Mouse (Mus musculus): Measurements from ENCODE around the gene Uba7. TPM values are rescaled to one million over a fixed set of nuclear protein-coding genes. Genes with fewer than 3 reads are reported as not detected.
A peak's percentile ranks its signal among the peaks of the same experiment; 100 is the strongest.

Uba7 gene
- total and polyA plus RNA-seq, 3 experiments = 21.3 to 27.8 (median 26.0) TPM

DNA sequence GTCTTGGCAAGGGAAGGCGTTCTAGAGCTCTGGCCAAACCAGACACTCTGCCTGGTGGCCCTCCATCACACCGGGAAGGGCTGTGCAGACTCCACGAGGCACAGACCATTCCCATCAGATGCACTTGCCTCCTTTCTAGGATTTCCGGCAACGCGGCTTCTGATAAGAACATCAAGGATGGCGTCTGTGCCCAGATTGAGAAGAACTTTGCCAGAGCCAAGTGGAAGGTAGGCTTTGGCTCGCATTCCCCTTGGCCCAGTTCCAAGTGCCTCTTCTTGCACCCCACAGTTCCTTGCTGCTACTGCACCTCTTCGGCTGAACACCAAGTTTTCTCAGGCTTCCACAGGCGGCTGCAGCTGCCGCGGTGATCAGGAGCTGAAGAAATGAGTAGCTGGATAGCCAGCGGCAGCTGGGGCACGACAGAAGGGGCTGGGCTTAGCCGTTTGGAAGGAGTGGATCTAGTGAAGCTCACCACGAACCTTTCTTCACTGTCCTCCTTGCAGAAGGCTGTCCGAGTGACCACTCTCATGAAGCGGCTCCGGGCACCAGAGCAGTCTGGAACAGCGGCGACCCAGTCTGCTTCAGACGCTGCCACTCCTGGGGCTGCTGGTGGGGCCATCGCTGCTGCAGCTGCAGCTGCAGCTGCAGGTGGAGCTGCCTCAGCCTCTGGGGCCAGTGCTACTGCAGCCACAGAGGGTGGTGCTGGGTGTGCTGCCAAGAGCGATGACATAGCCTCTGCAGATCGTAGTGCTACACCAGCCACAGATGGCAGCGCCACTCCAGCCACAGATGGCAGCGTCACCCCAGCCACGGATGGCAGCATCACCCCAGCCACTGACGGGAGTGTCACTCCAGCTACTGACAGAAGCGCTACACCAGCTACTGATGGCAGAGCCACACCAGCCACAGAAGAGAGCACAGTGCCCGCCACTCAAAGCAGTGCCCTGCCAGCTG is 27.8 kb upstream of the Uba7 start:
- no peak for DNase-seq (ENCODE audit: extremely low read depth)
- in situ Hi-C loops (cut with MboI; ENCODE audit: low pct_ligation_motif_present, low pct_unique_long_range_greater_than_20kb, low sequenced_read_pairs) = no loop called here
- no peak for TF ChIP-seq RAD21 (IDR thresholded peaks at IDR 0.05; ENCODE audit: low read depth, low read length)
- TF ChIP-seq UBTF (IDR thresholded peaks at IDR 0.05; ENCODE audit: low read depth, low read length) = no peak
- TF ChIP-seq IRF4 (IDR thresholded peaks at IDR 0.05; ENCODE audit: low read depth, low read length) = no peak
- no peak for TF ChIP-seq ELF1 (IDR thresholded peaks at IDR 0.05; ENCODE audit: low read depth, low read length)
- no peak for TF ChIP-seq TCF12 (IDR thresholded peaks at IDR 0.05; ENCODE audit: low read depth, low read length)
- no peak for TF ChIP-seq CHD1 (IDR thresholded peaks at IDR 0.05; ENCODE audit: low read depth, low read length)
- Histone ChIP-seq H3K36me3 (replicated peaks in 1 of 2; ENCODE audit: control insufficient read depth in 1 of 2, insufficient read depth in 1 of 2, low read length in 1 of 2) (no peaks in the 10 kb centered on the region), H3K4me2 (ENCODE audit: insufficient read depth, low read depth, poor library complexity, severe bottlenecking) (no peak overlapping the region), H3K9ac (ENCODE audit: insufficient read depth, low read depth) (no peak overlapping the region), H3K27ac (ENCODE audit: insufficient read depth, low read depth) (no peak overlapping the region), H3K4me3 (replicated peaks in 1 of 3; ENCODE audit: low read depth in 2 of 3, low read length in 2 of 3, poor library complexity in 1 of 3) (no peak overlapping the region), H3K9me3 (replicated peaks; ENCODE audit: low read length) (peaks cover 7% of the 10 kb centered on the region), H3K79me2 (replicated peaks; ENCODE audit: control insufficient read depth, extremely low read depth, insufficient read depth, poor library complexity, severe bottlenecking) (peaks cover 16% of the 10 kb centered on the region), H3K4me1 (ENCODE audit: control insufficient read depth in 1 of 2, insufficient read depth in 2 of 2) (peaks cover 13 to 38% of the 10 kb centered on the region in 2 experiments), H3K27me3 (replicated peaks) (peaks cover 57% of the 10 kb centered on the region)
- dilution Hi-C loops (cut with MboI; ENCODE audit: extremely low pct_ligation_motif_present, extremely low pct_unique_long_range_greater_than_20kb, low sequenced_read_pairs) = no loop called here

DNA sequence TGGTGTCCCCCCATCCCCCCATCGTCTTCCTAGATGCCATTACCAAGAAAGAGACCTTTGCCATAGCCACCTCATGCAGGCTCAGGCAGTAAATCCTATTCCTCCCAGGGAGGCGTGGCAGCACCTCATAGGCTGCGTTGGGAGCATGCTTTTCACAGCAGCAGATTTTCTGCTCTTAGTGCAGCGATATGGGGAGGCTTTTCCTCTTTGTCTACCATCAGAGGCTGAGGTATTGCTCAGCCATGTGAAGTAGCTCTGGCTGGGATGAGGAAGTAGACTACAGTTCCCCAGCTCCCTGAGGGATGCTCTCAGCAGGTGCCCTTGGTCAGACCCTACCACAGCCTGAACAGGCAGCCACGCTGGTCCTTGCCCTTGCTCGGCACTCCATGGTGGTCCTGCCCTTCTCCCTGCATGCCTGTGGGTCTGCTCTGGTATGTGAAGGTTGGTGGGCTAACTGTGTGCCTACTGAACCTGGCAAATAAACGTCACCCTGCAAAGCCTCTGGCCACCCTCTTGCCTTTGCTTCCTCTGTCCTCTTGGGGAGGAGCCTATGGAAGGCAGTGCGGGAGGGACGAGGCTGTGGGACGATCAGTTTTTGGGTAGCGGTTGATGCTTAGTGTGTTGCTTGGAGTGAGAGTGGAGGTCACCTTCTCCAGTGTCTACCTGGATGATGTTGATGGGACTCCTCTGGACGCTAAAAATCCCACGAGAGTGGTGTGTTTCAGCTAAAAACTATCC is 26.0 kb upstream of the Uba7 start:
- in situ Hi-C loops (cut with MboI; ENCODE audit: low pct_ligation_motif_present, low pct_unique_long_range_greater_than_20kb, low sequenced_read_pairs) = no loop called here
- dilution Hi-C loops (cut with MboI; ENCODE audit: extremely low pct_ligation_motif_present, extremely low pct_unique_long_range_greater_than_20kb, low sequenced_read_pairs) = no loop called here
- H3K4me3 ChIP-seq (replicated peaks in 1 of 3; ENCODE audit: low read depth in 2 of 3, low read length in 2 of 3, poor library complexity in 1 of 3) = no peak overlapping the region

DNA sequence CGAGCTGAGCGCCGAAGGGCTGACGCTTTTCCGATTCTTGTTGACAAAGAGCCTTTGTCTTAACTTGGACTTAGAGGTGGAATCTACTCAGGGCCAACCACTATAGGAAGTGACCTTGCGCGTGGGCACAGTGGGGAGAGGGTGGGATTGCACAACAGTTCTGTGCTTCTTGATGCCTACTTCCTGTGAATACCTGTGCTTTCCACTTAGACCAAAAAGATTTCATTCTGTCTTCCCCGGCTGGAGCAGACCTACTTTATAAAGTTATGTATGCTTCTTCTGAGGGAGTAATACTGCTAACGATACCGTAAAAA is 25.4 kb upstream of the Uba7 start, which contains the start of gene Traip:
Gene Traip (plus strand): TSS at position 215 of the 314 bp plus-strand sequence.
- H3K4me1 ChIP-seq (ENCODE audit: control insufficient read depth in 1 of 2, insufficient read depth in 2 of 2) = peaks cover 13 to 47% of the 10 kb centered on the region in 2 experiments
- H3K9ac ChIP-seq (ENCODE audit: insufficient read depth, low read depth) = peak within 1 kb of the TSS; percentile 42
- H3K79me2 ChIP-seq (replicated peaks; ENCODE audit: control insufficient read depth, extremely low read depth, insufficient read depth, poor library complexity, severe bottlenecking) = peaks cover 33% of the 10 kb centered on the region
- peaks cover 42% of the 10 kb centered on the region for H3K27me3 ChIP-seq (replicated peaks)
- dilution Hi-C loops (cut with MboI; ENCODE audit: extremely low pct_ligation_motif_present, extremely low pct_unique_long_range_greater_than_20kb, low sequenced_read_pairs) (no loop called here), in situ Hi-C loops (cut with MboI; ENCODE audit: low pct_ligation_motif_present, low pct_unique_long_range_greater_than_20kb, low sequenced_read_pairs) (no loop called here)
- peak within 1 kb of the TSS; percentile 86 to 95 (median 89) for H3K4me3 ChIP-seq (replicated peaks in 1 of 3; ENCODE audit: low read depth in 2 of 3, low read length in 2 of 3, poor library complexity in 1 of 3)
- DNase-seq (ENCODE audit: extremely low read depth) = no peak
- peaks cover 7% of the 10 kb centered on the region for H3K9me3 ChIP-seq (replicated peaks; ENCODE audit: low read length)
- H3K4me2 ChIP-seq (ENCODE audit: insufficient read depth, low read depth, poor library complexity, severe bottlenecking) = peak within 1 kb of the TSS; percentile 89
- H3K27ac ChIP-seq (ENCODE audit: insufficient read depth, low read depth) = 0 out of 2 replicates have a peak within 1 kb of the TSS, but pooled peaks have one; percentile 12
- peaks cover 0 to 16% of the 10 kb centered on the region in 2 experiments for H3K36me3 ChIP-seq (replicated peaks in 1 of 2; ENCODE audit: control insufficient read depth in 1 of 2, insufficient read depth in 1 of 2, low read length in 1 of 2)
- TF ChIP-seq PAX5 (IDR thresholded peaks at IDR 0.05; ENCODE audit: low read length) = no peak
- no peak for TF ChIP-seq MYC (IDR thresholded peaks at IDR 0.05; ENCODE audit: low read depth, low read length)
- no peak for TF ChIP-seq TCF12 (IDR thresholded peaks at IDR 0.05; ENCODE audit: low read depth, low read length)
- TF ChIP-seq EP300 (IDR thresholded peaks at IDR 0.05; ENCODE audit: low read length) = no peak
- TF ChIP-seq SIN3A (IDR thresholded peaks at IDR 0.05; ENCODE audit: low read length) = no peak
- no peak for TF ChIP-seq USF2 (conservative IDR thresholded peaks at IDR 0.05; ENCODE audit: low read depth, low read length)
- TF ChIP-seq ZC3H11A (IDR thresholded peaks at IDR 0.05; ENCODE audit: low read depth, low read length) = no peak
- no peak for TF ChIP-seq MAFK (IDR thresholded peaks at IDR 0.05; ENCODE audit: insufficient replicate concordance, low read length)
- no peak for TF ChIP-seq HCFC1 (IDR thresholded peaks at IDR 0.05; ENCODE audit: low read depth, low read length)
- TF ChIP-seq NELFE (IDR thresholded peaks at IDR 0.05; ENCODE audit: low read depth, low read length) = no peak
- no peak for TF ChIP-seq USF1 (IDR thresholded peaks at IDR 0.05; ENCODE audit: low read depth, low read length)

More for the DNA sequence above, 26.0 kb upstream of the Uba7 start:
- Histone ChIP-seq H3K4me2 (ENCODE audit: insufficient read depth, low read depth, poor library complexity, severe bottlenecking) (no peak overlapping the region), H3K79me2 (replicated peaks; ENCODE audit: control insufficient read depth, extremely low read depth, insufficient read depth, poor library complexity, severe bottlenecking) (peaks cover 33% of the 10 kb centered on the region), H3K36me3 (replicated peaks in 1 of 2; ENCODE audit: control insufficient read depth in 1 of 2, insufficient read depth in 1 of 2, low read length in 1 of 2) (peaks cover 0 to 13% of the 10 kb centered on the region in 2 experiments), H3K9ac (ENCODE audit: insufficient read depth, low read depth) (no peak overlapping the region), H3K27ac (ENCODE audit: insufficient read depth, low read depth) (no peak overlapping the region), H3K27me3 (replicated peaks) (peaks cover 46% of the 10 kb centered on the region), H3K4me1 (ENCODE audit: control insufficient read depth in 1 of 2, insufficient read depth in 2 of 2) (peaks cover 13 to 47% of the 10 kb centered on the region in 2 experiments), H3K9me3 (replicated peaks; ENCODE audit: low read length) (peaks cover 7% of the 10 kb centered on the region)
- TF ChIP-seq ELF1 (IDR thresholded peaks at IDR 0.05; ENCODE audit: low read depth, low read length) = no peak
- TF ChIP-seq TBP (conservative IDR thresholded peaks at IDR 0.05; ENCODE audit: low read depth, low read length) = 0 out of 2 replicates have a peak, but pooled peaks have one; percentile 36
- TF ChIP-seq PAX5 (IDR thresholded peaks at IDR 0.05; ENCODE audit: low read length) = no peak
- peak; percentile 34 for DNase-seq (ENCODE audit: extremely low read depth)
